Mouse (Mus musculus) limb, embryonic 12.5 days (tissue): Measurements from ENCODE around the gene Gata5. TPM values are rescaled to one million over a fixed set of nuclear protein-coding genes. Genes with fewer than 3 reads are reported as not detected.

Source experiments
- ATAC-seq: fragments of 200-750 bp; cut with Nextera tagmentation; 2 replicates; pipeline ENCODE4 v1.8.0; 2017; ENCODE audit warnings: low read depth, moderate TSS enrichment; ENCODE audit not compliant: insufficient number of reproducible peaks, insufficient read depth, low FRiP score, low TSS enrichment
- H3K27ac ChIP-seq: fragments of 300-500 bp; sonication (generic); 2 replicates; pipeline ENCODE4 v1.5.1; 2016; ENCODE audit warnings: mild to moderate bottlenecking, moderate library complexity
- H3K27me3 ChIP-seq: fragments of 300-500 bp; sonication (generic); 2 replicates; pipeline ENCODE4 v1.6.1; 2016; ENCODE audit warnings: mild to moderate bottlenecking, moderate library complexity
- H3K36me3 ChIP-seq: fragments of 300-500 bp; sonication (generic); 2 replicates; pipeline ENCODE4 v1.6.1; 2016; ENCODE audit warnings: mild to moderate bottlenecking, moderate library complexity
- H3K4me1 ChIP-seq: fragments of 300-500 bp; sonication (generic); replicated peaks from 2 replicates; pipeline ENCODE4 v1.6.1; 2016
- H3K4me2 ChIP-seq: fragments of 300-500 bp; sonication (generic); 2 replicates; pipeline ENCODE4 v1.6.1; 2016; ENCODE audit warnings: mild to moderate bottlenecking, moderate library complexity
- H3K4me3 ChIP-seq: fragments of 300-500 bp; sonication (generic); replicated peaks from 2 replicates; pipeline ENCODE4 v1.5.1; 2016; ENCODE audit warnings: mild to moderate bottlenecking
- H3K9ac ChIP-seq: fragments of 300-500 bp; sonication (generic); replicated peaks from 2 replicates; pipeline ENCODE4 v1.6.1; 2016; ENCODE audit warnings: mild to moderate bottlenecking, moderate library complexity
- H3K9me3 ChIP-seq: fragments of 300-500 bp; sonication (generic); 2 replicates; pipeline ENCODE4 v1.6.1; 2016; ENCODE audit warnings: mild to moderate bottlenecking, moderate library complexity
- WGBS: fragments of 180-500 bp; shearing (Covaris S2); methylation state at CpG from one replicate; pipeline ENCODE4 v1.1.7; 2016; 5-methylcytosine and 5-hydroxymethylcytosine counted together
- polyA plus RNA-seq: library from polyadenylated mRNA; unstranded; fragments of >200 nt; fragmentation: Nextera tagmentation; extraction: Ambion mirVana; gene quantifications from 2 replicates; pipeline ENCODE4 v1.2.1, GENCODE M21; 2016

Gata5 gene
- polyA plus RNA-seq, 1 experiment from 2014 or later = 0.14 TPM

DNA sequence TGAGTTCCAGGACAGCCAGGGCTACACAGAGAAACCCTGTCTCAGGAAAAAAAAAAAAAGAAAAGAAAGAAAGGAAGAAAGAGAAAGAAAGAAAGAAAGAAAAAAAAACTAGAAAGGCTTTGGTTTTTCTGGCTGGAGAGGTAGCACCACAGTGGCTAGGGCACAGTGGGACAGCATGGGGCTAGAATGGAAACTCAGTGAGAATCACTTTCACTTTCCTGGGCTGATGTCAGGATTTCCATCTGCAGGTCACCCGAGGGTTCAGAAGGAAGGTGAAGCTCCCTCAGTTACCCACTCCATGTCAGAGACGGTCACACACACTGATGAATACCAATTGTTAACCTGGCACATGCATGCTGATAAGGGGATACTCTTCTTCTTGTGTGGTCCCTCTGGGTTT lies 26.8 kb downstream of the Gata5 start:
- Histone ChIP-seq H3K9ac (no peak overlapping the region), H3K27me3 (no peaks in the 10 kb centered on the region), H3K4me2 (no peak overlapping the region), H3K27ac (no peak overlapping the region), H3K36me3 (no peaks in the 10 kb centered on the region), H3K4me3 (no peak overlapping the region), H3K9me3 (no peaks in the 10 kb centered on the region), H3K4me1 (no peaks in the 10 kb centered on the region)
- ATAC-seq = no peak
- 48% methylated on average over 2 of the region's 2 CpGs for WGBS

DNA sequence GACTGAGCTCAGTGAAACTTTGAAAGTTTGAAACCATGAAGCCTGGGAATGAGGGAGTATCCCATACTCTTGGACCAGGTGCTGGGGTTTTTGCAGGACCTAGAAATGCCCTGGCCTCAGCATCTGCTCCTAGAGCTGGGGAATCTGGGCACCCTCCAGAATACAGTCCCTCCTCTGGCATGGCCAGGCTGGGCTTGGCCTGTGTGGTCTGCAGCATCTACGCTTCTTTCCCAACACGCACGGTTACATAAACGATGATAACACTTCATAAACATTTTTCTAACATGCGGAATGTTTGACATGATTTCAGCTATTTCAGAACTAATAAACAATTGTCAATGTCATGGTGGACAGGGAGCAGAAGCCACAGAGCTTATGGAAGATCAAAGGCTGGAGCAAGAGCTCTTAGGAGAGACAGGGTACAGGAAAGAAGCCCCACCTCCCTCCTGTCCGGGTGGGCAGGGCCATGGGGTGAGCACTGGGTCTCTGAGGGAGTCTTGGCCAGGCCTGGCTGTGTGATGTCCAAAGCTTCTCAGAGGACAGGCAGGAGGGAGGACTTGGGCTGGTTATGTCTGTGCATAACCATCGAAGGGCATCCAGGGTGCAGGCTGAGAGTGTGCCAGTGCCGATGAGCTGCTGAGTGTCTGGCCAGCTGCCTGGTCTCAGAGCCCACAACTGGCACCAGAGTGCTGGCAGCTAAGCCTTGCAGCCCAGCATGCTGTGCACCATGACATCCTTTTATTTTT lies 27.9 kb downstream of the Gata5 start:
- Histone ChIP-seq H3K9ac (no peak overlapping the region), H3K27me3 (no peaks in the 10 kb centered on the region), H3K4me2 (no peak overlapping the region), H3K27ac (no peak overlapping the region), H3K4me3 (no peak overlapping the region), H3K9me3 (no peaks in the 10 kb centered on the region), H3K4me1 (no peaks in the 10 kb centered on the region), H3K36me3 (no peaks in the 10 kb centered on the region)
- WGBS = 83% methylated on average over 8 of the region's 8 CpGs
- ATAC-seq = no peak

DNA sequence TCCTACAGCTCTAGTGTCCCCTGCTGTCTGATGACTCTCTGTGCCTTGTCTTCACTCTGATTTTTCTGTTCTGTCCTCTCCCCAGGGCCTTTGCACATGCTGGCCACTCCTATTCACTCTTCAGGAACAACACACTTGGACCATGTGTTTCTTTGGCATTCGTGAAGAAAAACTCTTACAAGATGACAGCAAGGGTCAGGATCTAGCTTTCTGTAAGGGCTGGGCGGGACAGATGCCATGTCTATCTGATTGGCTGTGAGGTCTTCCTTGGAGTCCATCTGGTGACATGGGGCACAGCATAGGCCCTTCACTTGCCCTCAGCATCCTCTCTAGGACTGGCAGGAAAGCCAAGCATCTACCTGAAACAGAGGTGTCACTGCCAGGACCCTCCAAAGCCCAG lies 28.5 kb downstream of the Gata5 start:
- H3K9ac ChIP-seq = no peak overlapping the region
- no peaks in the 10 kb centered on the region for H3K36me3 ChIP-seq
- ATAC-seq = no peak
- H3K9me3 ChIP-seq = no peaks in the 10 kb centered on the region
- no peaks in the 10 kb centered on the region for H3K27me3 ChIP-seq
- no peak overlapping the region for H3K4me2 ChIP-seq
- H3K4me1 ChIP-seq = no peaks in the 10 kb centered on the region
- no peak overlapping the region for H3K27ac ChIP-seq
- H3K4me3 ChIP-seq = no peak overlapping the region
- 79% methylated on average over 2 of the region's 2 CpGs for WGBS

DNA sequence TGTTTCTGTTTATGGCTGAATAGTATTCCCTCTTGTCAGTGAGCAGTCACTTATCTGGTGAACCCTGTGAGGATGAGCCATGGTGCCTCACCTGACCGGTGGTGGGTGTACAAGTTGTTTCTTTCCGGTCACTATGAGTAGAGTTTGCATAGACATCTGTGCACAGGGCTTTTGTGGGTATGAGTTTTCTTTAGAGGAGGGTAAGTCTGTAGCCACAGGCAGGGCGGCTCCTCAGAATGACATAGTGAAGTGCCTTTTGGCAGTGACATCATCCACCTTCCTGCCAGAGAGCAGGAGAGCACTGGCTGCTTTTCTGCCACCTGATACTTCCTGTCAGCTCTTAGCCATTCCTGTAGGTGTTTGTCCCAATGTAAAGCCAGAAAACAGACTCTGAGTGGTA lies 29.0 kb downstream of the Gata5 start:
- no peaks in the 10 kb centered on the region for H3K36me3 ChIP-seq
- WGBS = 85% methylated on average over 3 of the region's 3 CpGs

DNA sequence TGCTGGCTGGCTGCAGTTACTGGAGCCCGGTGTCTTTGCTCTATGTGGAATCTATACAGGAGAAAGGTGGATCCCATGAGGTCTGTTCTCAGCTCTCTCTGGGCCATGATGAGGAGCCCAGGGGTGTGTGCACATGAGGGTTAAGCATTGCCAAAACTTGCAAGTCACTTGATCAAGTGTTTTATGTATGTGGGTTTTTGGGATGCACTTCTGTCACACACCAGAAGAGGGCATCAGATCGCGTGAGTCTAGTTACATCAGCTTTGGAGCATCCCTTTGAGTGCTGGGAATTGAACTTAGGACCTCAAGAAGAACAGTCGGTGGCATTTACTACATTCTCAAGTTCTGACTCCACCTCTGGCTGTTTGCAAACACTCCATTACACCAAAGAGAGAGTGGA lies 29.9 kb downstream of the Gata5 start:
- Histone ChIP-seq H3K27ac (no peak overlapping the region), H3K9ac (no peak overlapping the region), H3K4me2 (no peak overlapping the region), H3K27me3 (0 out of 2 replicates have a peak, but pooled peaks cover 5% of the 10 kb centered on the region), H3K36me3 (no peaks in the 10 kb centered on the region), H3K4me1 (no peaks in the 10 kb centered on the region), H3K9me3 (no peaks in the 10 kb centered on the region), H3K4me3 (no peak overlapping the region)
- ATAC-seq = no peak
- 56% methylated on average over 4 of the region's 4 CpGs for WGBS

More for the DNA sequence above, 29.0 kb downstream of the Gata5 start:
- no peaks in the 10 kb centered on the region for H3K4me1 ChIP-seq
- H3K27ac ChIP-seq = no peak overlapping the region
- no peaks in the 10 kb centered on the region for H3K9me3 ChIP-seq
- H3K4me3 ChIP-seq = no peak overlapping the region
- no peak overlapping the region for H3K9ac ChIP-seq
- no peak for ATAC-seq
- H3K27me3 ChIP-seq = 0 out of 2 replicates have a peak, but pooled peaks cover 4% of the 10 kb centered on the region
- H3K4me2 ChIP-seq = no peak overlapping the region

DNA sequence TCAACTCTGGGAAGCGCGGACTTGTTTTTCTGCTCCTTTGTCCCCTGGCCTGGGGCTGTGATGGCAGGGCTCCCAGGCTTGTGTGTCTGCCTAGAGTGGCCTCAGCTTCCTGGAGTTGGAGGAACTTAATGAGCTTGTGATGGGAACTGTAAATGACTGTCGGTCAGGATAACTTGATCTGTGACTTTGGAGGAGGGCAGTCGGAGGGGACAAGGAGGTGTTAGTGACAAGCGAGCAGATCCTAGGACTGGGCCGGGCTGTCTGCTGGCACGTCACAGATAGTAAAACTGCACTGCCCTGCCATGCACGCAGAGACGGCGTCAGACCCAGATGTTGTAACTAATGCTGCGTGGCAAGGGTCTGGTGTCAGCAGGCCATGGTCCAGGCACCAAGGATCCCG lies 31.0 kb downstream of the Gata5 start:
- Histone ChIP-seq H3K4me3 (no peak overlapping the region), H3K27me3 (0 out of 2 replicates have a peak, but pooled peaks cover 5% of the 10 kb centered on the region), H3K9me3 (no peaks in the 10 kb centered on the region), H3K36me3 (no peaks in the 10 kb centered on the region), H3K4me2 (no peak overlapping the region), H3K4me1 (no peaks in the 10 kb centered on the region), H3K9ac (no peak overlapping the region), H3K27ac (no peak overlapping the region)
- 47% methylated on average over 12 of the region's 12 CpGs for WGBS
- ATAC-seq = no peak

DNA sequence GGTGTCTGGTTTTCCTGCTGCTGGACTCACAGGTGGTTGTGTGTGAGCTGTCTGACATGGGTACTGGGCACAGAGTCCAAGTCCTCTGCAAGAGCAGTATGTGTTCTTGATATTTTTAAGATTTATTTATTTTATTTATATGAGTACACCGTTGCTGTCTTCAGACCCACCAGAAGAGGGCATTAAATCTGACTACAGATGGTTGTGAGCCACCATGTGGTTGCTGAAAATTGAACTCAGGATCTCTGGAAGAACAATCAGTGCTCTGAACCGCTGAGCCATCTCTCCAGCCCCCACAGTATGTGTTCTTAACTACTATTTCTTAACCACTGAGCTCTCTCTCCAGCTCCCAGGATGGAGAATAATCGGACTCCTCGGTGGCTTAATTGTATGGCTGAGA lies 32.3 kb downstream of the Gata5 start:
- no peak for ATAC-seq
- no peaks in the 10 kb centered on the region for H3K4me1 ChIP-seq
- no peaks in the 10 kb centered on the region for H3K36me3 ChIP-seq
- H3K4me2 ChIP-seq = no peak overlapping the region
- WGBS = 74% methylated on average over 4 of the region's 4 CpGs
- H3K9me3 ChIP-seq = no peaks in the 10 kb centered on the region
- no peak overlapping the region for H3K4me3 ChIP-seq
- H3K27ac ChIP-seq = no peak overlapping the region
- 0 out of 2 replicates have a peak, but pooled peaks cover 5% of the 10 kb centered on the region for H3K27me3 ChIP-seq
- H3K9ac ChIP-seq = no peak overlapping the region

DNA sequence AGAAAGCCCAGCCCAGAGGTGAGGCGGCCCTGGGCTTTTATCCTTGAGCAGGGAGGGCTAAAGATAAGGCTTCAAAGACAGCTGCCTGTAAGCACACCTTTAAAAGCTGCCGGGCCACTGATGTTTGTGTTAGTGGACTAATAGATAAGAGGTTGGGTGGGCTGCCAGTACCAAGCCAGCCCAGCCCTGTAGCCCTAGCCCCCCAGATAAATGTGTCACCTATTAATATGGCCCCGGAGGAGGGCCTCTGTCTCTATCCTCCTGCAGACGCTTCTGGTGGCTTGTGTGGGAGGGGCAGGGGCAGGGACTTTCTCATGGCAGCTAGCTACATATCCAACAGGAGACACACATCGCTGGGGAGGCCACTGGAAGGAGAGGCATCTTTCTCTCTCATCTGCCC lies 33.7 kb downstream of the Gata5 start:
- H3K4me1 ChIP-seq = no peaks in the 10 kb centered on the region
- no peak overlapping the region for H3K4me3 ChIP-seq
- ATAC-seq = no peak
- no peaks in the 10 kb centered on the region for H3K9me3 ChIP-seq
- H3K27ac ChIP-seq = no peak overlapping the region
- no peaks in the 10 kb centered on the region for H3K36me3 ChIP-seq
- WGBS = 20% methylated on average over 5 of the region's 5 CpGs
- H3K27me3 ChIP-seq = 0 out of 2 replicates have a peak, but pooled peaks cover 5% of the 10 kb centered on the region
- H3K9ac ChIP-seq = no peak overlapping the region
- no peak overlapping the region for H3K4me2 ChIP-seq

DNA sequence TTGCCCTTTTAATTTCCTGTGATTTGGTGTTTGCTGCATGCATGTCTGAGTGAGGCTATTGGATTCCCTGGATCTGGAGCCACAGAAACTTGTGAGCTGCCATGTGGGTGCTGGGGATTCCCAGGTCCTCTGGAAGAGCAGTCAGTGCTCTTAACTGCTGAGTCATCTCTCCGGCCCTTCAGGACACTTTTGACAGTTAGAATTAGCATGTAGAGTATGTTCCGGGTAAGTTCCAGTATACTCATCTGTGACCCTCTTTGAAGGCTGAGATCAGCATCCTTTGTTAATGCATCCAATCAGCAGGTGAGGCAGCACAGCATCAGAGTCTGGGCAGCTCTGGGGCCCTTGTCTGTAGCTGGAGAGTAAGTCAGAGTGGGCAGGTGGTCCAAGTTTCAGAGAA lies 34.2 kb downstream of the Gata5 start:
- H3K4me1 ChIP-seq = no peaks in the 10 kb centered on the region
- H3K27ac ChIP-seq = no peak overlapping the region
- 0 out of 2 replicates have a peak, but pooled peaks cover 5% of the 10 kb centered on the region for H3K27me3 ChIP-seq
- 64% methylated on average over 2 of the region's 2 CpGs for WGBS
- H3K9ac ChIP-seq = no peak overlapping the region
- H3K4me2 ChIP-seq = no peak overlapping the region
- ATAC-seq = no peak
- H3K4me3 ChIP-seq = no peak overlapping the region
- no peaks in the 10 kb centered on the region for H3K36me3 ChIP-seq
- H3K9me3 ChIP-seq = no peaks in the 10 kb centered on the region

DNA sequence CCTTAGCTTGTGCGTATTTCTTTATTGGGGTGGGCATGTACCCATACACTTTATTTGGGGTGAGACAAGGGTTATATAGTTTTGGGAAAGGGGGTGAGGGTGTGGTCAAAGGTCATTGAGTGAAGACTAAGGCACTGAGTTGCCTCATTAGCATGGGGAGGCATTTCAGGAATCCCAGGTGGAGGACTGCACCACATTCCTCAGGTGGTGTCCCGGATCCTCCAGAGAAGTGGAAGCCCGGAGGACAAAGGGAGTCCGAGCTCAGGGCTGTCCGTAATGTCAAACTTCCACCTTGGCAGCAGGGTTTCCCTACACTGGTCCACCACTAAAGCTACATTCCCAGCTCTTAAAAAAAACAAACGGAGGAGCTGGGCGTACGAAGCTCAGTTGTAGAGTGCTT lies 41.6 kb downstream of the Gata5 start:
- Histone ChIP-seq H3K4me2 (no peak overlapping the region), H3K27ac (no peak overlapping the region), H3K9ac (no peak overlapping the region), H3K4me3 (no peak overlapping the region), H3K36me3 (no peaks in the 10 kb centered on the region), H3K4me1 (peaks cover 9% of the 10 kb centered on the region), H3K9me3 (no peaks in the 10 kb centered on the region), H3K27me3 (no peaks in the 10 kb centered on the region; the same call in 1 of the 2 replicates)
- 73% methylated on average over 8 of the region's 8 CpGs for WGBS
- no peak; the same call in 1 of the 2 replicates for ATAC-seq

DNA sequence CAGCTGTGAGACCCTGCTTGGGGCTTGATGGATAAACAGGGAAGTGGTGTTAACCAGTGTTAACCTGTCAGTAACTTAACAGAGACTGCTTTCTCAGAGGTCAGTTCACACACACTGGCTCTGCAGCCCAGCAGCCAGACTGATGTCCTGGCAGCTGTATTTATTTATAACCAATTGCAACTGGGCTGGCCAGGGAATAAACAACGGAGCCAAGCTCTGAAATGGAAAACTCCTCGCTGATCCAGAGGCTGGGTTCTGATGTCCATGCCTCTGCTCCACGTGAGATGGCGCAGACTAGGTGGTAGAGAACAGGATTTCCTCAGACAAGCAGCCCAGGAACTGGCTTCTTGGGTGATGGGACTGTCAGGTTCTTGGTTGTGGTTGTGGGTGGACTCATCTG lies 42.5 kb downstream of the Gata5 start:
- ATAC-seq = no peak
- WGBS = 66% methylated on average over 4 of the region's 4 CpGs
- no peak overlapping the region for H3K4me2 ChIP-seq
- no peaks in the 10 kb centered on the region for H3K36me3 ChIP-seq
- no peaks in the 10 kb centered on the region for H3K9me3 ChIP-seq
- no peak overlapping the region for H3K4me3 ChIP-seq
- H3K4me1 ChIP-seq = peaks cover 9% of the 10 kb centered on the region
- H3K27me3 ChIP-seq = no peaks in the 10 kb centered on the region; the same call in 1 of the 2 replicates
- no peak overlapping the region for H3K27ac ChIP-seq
- no peak overlapping the region for H3K9ac ChIP-seq

DNA sequence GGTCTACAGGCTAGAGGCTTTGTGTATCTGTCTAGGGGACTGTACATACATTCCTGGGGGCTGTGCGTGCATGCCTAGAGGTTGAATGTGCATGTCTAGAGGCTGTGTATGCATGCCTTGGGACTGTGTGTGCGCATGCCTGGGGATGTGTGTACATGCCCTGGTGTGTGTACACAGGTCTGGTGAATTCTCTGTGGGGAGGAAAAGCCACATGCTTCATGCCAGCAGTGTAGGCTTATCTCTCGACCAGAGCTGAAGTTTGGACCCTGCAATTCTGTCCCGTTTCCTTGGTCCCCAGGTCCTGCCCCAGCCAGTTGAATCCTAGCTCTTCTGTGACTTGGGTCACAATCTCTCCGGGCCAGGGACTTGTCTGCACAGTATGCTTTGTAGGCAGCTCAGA lies 42.9 kb downstream of the Gata5 start:
- H3K27me3 ChIP-seq = no peaks in the 10 kb centered on the region; the same call in 1 of the 2 replicates
- H3K4me2 ChIP-seq = no peak overlapping the region
- H3K4me3 ChIP-seq = no peak overlapping the region
- ATAC-seq = no peak
- WGBS = 79% methylated on average over 5 of the region's 5 CpGs
- peaks cover 9% of the 10 kb centered on the region for H3K4me1 ChIP-seq
- no peak overlapping the region for H3K27ac ChIP-seq
- H3K9me3 ChIP-seq = no peaks in the 10 kb centered on the region
- H3K36me3 ChIP-seq = no peaks in the 10 kb centered on the region
- no peak overlapping the region for H3K9ac ChIP-seq
